Mouse (Mus musculus): Measurements from ENCODE around the gene Slc39a1. TPM values are rescaled to one million over a fixed set of nuclear protein-coding genes. Genes with fewer than 3 reads are reported as not detected.
A peak's percentile ranks its signal among the peaks of the same experiment; 100 is the strongest.

Slc39a1 gene
- 68.1 and 72.0 TPM in 2 replicates for total RNA-seq (2014; rRNA removed)
- polyA plus RNA-seq (2015; fragmentation: Nextera tagmentation; extraction: Ambion mirVana): 50.0 and 51.6 TPM in 2 replicates

DNA sequence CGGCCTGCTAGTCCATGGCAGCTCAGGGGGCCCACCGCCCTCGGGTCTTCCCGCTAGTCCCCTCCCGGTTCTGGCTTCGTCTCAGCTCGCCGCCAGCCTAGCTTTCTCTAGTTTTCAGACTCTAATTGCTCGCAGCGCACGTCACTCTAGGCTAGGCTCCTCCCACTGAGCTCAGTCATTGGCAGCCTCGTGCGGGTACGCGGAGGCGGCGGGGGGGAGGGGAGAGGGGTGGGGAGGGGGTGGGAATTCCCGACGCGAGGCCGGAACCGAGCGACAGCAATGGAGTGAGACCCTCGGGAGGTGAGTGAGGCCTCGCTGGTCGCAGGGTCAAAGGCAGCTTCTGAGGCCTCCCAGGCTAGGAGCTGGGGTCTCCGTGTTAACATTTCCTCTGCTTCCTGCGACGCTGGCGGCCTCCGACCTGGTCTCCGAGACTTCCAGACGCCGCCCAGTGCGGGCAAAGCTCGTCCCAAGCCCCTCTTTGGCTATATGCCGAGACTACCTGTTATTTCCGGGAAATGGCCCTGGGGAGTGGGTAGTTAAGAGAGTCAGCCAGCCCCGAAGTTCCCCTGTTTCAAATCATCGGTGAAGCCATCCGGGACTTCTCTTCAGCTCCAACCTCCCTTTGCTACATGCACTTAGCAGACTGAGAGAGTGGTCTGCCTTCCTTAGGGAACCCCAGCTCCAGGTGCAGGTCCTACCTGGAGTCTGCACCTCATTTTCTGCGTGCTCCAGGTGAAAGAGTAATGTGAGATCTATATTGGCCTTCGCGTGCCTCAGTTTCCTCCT, at the start of gene Slc39a1:
Slc39a1 (plus strand) TSS at position 213 of the 786 bp plus-strand sequence.
- peak; percentile 98 for ATAC-seq

DNA sequence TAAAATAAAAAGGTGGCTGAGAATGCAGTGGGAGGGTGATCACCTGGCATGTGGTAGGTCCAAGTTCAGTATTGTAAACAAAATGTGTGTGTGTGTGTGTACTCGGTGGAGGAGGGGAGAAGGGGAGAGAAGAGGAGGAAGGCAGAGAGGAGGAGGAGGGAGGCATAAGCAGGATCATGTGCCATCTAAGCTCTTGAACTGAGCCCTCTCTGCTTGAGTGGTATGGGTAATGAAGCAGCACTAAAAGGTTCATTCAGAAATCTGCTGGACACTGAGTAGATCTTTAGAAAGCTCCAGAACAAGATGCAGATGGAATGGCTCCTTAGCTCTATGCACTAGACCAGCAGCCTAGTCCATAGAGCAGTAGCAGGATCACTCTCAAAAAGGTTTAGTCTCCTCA, 45.1 kb upstream of the Slc39a1 start:
- TF ChIP-seq CTCF (IDR thresholded peaks at IDR 0.05; ENCODE audit: low read depth): no peak
- Histone ChIP-seq H3K27me3 (ENCODE audit: insufficient read depth, low read length) (no peaks in the 10 kb centered on the region), H3K27ac (ENCODE audit: low read depth, low read length) (no peak overlapping the region), H3K4me2 (ENCODE audit: low read depth) (no peak overlapping the region), H3K9ac (no peak overlapping the region), H3K4me3 (ENCODE audit: low read depth, low read length) (no peak overlapping the region), H3K4me1 (ENCODE audit: insufficient read depth) (no peaks in the 10 kb centered on the region), H3K36me3 (ENCODE audit: insufficient read depth) (peaks cover 3% of the 10 kb centered on the region; the same call in 1 of the 2 replicates), H3K9me3 (ENCODE audit: low read length) (no peaks in the 10 kb centered on the region)
- DNase-seq (no peak), ATAC-seq (no peak)
- 40% methylated on average over 1 of the region's 1 CpGs for WGBS

More for the DNA sequence above, at the start of gene Slc39a1:
- no peak; the same call in 1 of the 2 replicates for TF ChIP-seq CTCF (IDR thresholded peaks at IDR 0.05; ENCODE audit: low read depth)
- peak; percentile 97 for DNase-seq
- Histone ChIP-seq H3K4me1 (ENCODE audit: insufficient read depth) (peaks cover 9% of the 10 kb centered on the region; the same call in 1 of the 2 replicates), H3K4me3 (ENCODE audit: low read depth, low read length) (peak within 1 kb of the TSS; percentile 66), H3K36me3 (ENCODE audit: insufficient read depth) (0 out of 2 replicates have a peak, but pooled peaks cover 3% of the 10 kb centered on the region), H3K9ac (peak within 1 kb of the TSS; percentile 72), H3K4me2 (ENCODE audit: low read depth) (peak within 1 kb of the TSS; percentile 57), H3K27me3 (ENCODE audit: insufficient read depth, low read length) (no peaks in the 10 kb centered on the region), H3K9me3 (ENCODE audit: low read length) (no peaks in the 10 kb centered on the region), H3K27ac (ENCODE audit: low read depth, low read length) (peak within 1 kb of the TSS; percentile 74)
- WGBS: 1% methylated on average over 44 of the region's 44 CpGs

DNA sequence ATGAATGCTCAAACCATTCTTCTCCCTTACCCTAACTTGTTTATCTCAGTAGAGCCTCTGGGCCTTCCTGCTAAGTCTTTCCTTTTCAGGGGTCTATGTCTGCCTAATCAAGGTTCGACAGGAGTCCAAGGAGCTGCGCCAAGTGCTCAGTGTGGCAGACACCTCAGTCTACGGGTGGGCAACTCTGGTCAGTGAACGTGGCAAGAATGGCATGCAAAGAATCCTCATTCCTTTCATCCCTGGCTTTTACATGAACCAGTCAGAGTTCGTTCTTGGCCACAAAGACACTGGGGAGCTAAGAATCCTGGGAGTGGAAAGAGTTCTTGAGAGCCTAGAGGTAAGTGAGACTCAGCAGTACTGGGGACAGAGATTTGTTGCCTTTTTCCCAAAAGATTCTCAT, 44.4 kb upstream of the Slc39a1 start:
- Histone ChIP-seq H3K4me3 (ENCODE audit: low read depth, low read length) (no peak overlapping the region), H3K36me3 (ENCODE audit: insufficient read depth) (peaks cover 10% of the 10 kb centered on the region), H3K27me3 (ENCODE audit: insufficient read depth, low read length) (no peaks in the 10 kb centered on the region), H3K9ac (no peak overlapping the region), H3K4me1 (ENCODE audit: insufficient read depth) (no peaks in the 10 kb centered on the region), H3K9me3 (ENCODE audit: low read length) (no peaks in the 10 kb centered on the region), H3K4me2 (ENCODE audit: low read depth) (no peak overlapping the region), H3K27ac (ENCODE audit: low read depth, low read length) (no peak overlapping the region)
- DNase-seq (no peak), ATAC-seq (no peak)
- 68% methylated on average over 5 of the region's 5 CpGs for WGBS
- TF ChIP-seq CTCF (IDR thresholded peaks at IDR 0.05; ENCODE audit: low read depth): no peak

DNA sequence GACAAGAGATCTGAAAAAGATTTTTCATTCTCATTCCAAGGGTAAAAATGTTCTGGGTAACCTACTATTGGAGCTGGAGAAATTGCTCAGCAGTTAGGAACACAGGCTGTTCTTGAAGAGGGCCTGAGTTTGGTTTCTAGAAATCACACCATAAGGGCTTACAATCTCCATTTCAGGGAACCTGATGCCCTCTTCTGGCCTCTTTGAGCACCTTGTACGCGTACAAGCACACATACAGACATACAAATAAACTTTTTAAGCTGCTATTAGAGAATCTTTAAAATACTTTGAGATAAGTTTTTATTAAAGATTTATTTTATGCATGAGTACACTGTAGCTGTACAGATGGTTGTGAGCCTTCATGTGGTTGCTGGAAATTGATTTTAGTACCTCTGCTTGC, 43.4 kb upstream of the Slc39a1 start:
- no peak overlapping the region for H3K4me3 ChIP-seq (ENCODE audit: low read depth, low read length)

DNA sequence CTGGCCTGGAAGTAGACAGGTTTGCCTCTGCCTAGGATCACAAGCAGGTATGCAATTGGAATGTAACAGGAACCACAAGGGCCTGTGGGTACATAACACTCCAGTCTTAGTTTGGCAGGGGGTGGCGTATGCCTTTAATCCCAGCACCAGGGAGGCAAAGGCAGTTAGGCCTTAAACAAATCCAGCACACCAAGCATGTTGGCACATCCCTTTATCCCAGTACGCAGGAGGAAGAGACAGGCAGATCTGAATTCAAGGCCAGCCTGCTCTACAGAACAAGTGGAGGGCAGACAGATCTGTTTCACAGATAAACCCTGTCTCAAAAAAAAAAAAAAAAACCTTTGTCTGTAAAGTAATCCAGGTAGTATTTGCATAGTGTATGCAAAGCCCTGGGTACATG, 39.3 kb upstream of the Slc39a1 start:
- no peak for DNase-seq
- H3K9ac ChIP-seq: no peak overlapping the region
- no peak for ATAC-seq
- peaks cover 46% of the 10 kb centered on the region for H3K36me3 ChIP-seq (ENCODE audit: insufficient read depth)
- no peak for TF ChIP-seq CTCF (IDR thresholded peaks at IDR 0.05; ENCODE audit: low read depth)
- H3K4me1 ChIP-seq (ENCODE audit: insufficient read depth): peaks cover 14% of the 10 kb centered on the region
- H3K4me3 ChIP-seq (ENCODE audit: low read depth, low read length): no peak overlapping the region
- no peak overlapping the region for H3K4me2 ChIP-seq (ENCODE audit: low read depth)
- WGBS: 96% methylated on average over 2 of the region's 2 CpGs
- H3K27ac ChIP-seq (ENCODE audit: low read depth, low read length): no peak overlapping the region
- no peaks in the 10 kb centered on the region for H3K9me3 ChIP-seq (ENCODE audit: low read length)
- no peaks in the 10 kb centered on the region for H3K27me3 ChIP-seq (ENCODE audit: insufficient read depth, low read length)

More for the DNA sequence above, 43.4 kb upstream of the Slc39a1 start:
- DNase-seq: no peak
- Histone ChIP-seq H3K36me3 (ENCODE audit: insufficient read depth) (peaks cover 20% of the 10 kb centered on the region), H3K4me1 (ENCODE audit: insufficient read depth) (no peaks in the 10 kb centered on the region), H3K27me3 (ENCODE audit: insufficient read depth, low read length) (no peaks in the 10 kb centered on the region), H3K9me3 (ENCODE audit: low read length) (no peaks in the 10 kb centered on the region), H3K9ac (no peak overlapping the region), H3K27ac (ENCODE audit: low read depth, low read length) (no peak overlapping the region), H3K4me2 (ENCODE audit: low read depth) (no peak overlapping the region)
- ATAC-seq: no peak
- WGBS: 98% methylated on average over 2 of the region's 2 CpGs
- no peak for TF ChIP-seq CTCF (IDR thresholded peaks at IDR 0.05; ENCODE audit: low read depth)

DNA sequence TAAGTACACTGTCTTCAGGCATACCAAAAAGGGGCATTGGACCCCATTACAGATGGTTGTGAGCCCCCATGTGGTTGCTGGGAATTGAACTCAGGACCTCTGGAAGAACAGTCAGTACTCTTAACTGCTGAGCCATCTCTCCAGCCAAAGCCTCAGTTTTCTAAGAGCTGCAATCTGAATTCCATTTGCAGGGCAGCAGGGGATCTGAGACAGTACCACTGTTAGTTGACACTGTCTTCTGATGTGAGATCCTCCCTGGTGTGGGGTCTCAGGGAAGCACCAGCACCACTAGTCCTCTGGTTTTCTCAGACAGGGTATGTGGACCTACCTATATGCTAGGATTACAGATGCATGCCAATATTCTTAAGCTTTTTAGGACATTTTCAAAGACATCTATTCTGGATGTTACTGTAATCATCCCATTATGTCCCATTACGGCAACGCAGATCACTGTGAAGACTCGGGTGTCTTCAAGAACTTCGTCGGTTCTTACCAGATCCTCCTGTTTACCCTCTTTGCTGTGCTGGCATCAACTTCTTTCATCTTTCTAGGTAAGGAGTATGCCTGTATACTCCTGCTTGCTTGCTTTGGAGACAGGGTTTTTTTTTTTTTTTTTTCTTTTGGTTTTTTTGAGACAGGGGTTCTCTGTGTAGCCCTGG, 37.9 kb upstream of the Slc39a1 start:
- no peak overlapping the region for H3K9ac ChIP-seq
- peaks cover 46% of the 10 kb centered on the region for H3K36me3 ChIP-seq (ENCODE audit: insufficient read depth)
- WGBS: 89% methylated on average over 5 of the region's 5 CpGs
- no peaks in the 10 kb centered on the region for H3K27me3 ChIP-seq (ENCODE audit: insufficient read depth, low read length)
- ATAC-seq (no peak), DNase-seq (no peak)
- TF ChIP-seq CTCF (IDR thresholded peaks at IDR 0.05; ENCODE audit: low read depth): no peak
- H3K4me2 ChIP-seq (ENCODE audit: low read depth): no peak overlapping the region
- no peaks in the 10 kb centered on the region for H3K9me3 ChIP-seq (ENCODE audit: low read length)
- H3K4me1 ChIP-seq (ENCODE audit: insufficient read depth): peaks cover 14% of the 10 kb centered on the region
- H3K4me3 ChIP-seq (ENCODE audit: low read depth, low read length): no peak overlapping the region
- no peak overlapping the region for H3K27ac ChIP-seq (ENCODE audit: low read depth, low read length)

Measured in forebrain, postnatal 0 days (tissue).